Mouse (Mus musculus) lung, postnatal 0 days (tissue): Measurements from ENCODE around the gene Gm38119.

Experiments used
- CTCF ChIP-seq: IDR thresholded peaks from 2 replicates; pipeline ENCODE4 v1.5.1; 2016; ENCODE audit warnings: antibody characterized with exemption, mild to moderate bottlenecking
- EP300 ChIP-seq: IDR thresholded peaks from 2 replicates; pipeline ENCODE4 v1.6.1; 2016; ENCODE audit warnings: antibody characterized with exemption, mild to moderate bottlenecking, control low read depth

- TF ChIP-seq CTCF (no peak), EP300 (no peak)
Observed at GRCm38 (mm10) chr3:92753197-92753596, 14.3 kb upstream of the Gm38119 start.
